12 mouse cellular contexts compared by ENCODE assay signal in the genomic region with DNA sequence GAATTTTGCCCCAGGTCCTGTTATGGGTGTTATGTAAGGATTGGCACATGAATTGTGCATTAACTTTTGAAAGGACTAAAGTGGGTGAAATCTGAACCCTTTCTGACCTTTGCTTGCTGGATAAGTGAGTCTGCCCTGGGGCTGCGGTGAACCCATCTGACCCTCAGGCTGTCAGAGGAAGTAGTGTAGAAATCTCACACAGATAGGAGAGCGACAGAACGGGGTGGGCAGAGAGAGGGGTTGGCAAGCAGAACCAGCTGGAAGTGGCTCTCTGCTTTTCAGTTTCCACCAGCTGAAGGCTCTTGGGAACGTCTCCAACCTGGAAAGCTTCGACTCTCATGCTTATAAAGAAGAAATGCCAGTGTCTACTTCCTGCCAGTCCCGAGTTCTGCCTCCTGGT. TPM values are rescaled to one million over a fixed set of nuclear protein-coding genes. Genes with fewer than 3 reads are reported as not detected.
DNase-seq lines count a peak whose midpoint lies in the region; ATAC-seq and TF ChIP-seq lines count a peak whose summit lies in the region.
"Had no signal": no experiment of that assay in that cellular context is flagged by ENCODE, and none has a peak within 500 bp of the region (broad histone marks: within the 10 kb centered on the region; RNA-seq: fewer than 3 reads in every experiment).

No protein-coding gene starts in this region.

- no peaks in the 10 kb centered on the region for H3K4me1 ChIP-seq in forebrain, embryonic 14.5 days (ENCODE audit: control insufficient read depth, insufficient read depth, low read length)
- no peaks in the 10 kb centered on the region for H3K4me1 ChIP-seq in forebrain, embryonic 12.5 days
- H3K4me1 ChIP-seq in liver, postnatal 0 days (ENCODE audit: insufficient read depth), result peaks cover 2% of the 10 kb centered on the region; the same call in 1 of the 2 replicates
- no peaks in the 10 kb centered on the region for H3K4me1 ChIP-seq in liver, embryonic 11.5 days (replicated peaks; ENCODE audit: control insufficient read depth, insufficient read depth, low read length)

- WGBS in forebrain, embryonic 14.5 days, result 63% methylated on average over 6 of the region's 6 CpGs
- WGBS in forebrain, embryonic 12.5 days, result 70% methylated on average over 6 of the region's 6 CpGs
- 13% methylated on average over 6 of the region's 6 CpGs for WGBS in liver, postnatal 0 days (ENCODE audit: insufficient replicate concordance)
- WGBS in liver, embryonic 11.5 days, result 26% methylated on average over 6 of the region's 6 CpGs

- DNase-seq in forebrain, embryonic 14.5 days (ENCODE audit: low spot score), result peak; percentile 78
- no peak for DNase-seq in liver, postnatal 0 days
- DNase-seq in liver, embryonic 11.5 days (ENCODE audit: low spot score), result no peak
- peak; percentile 33 to 62 for DNase-seq in layer of hippocampus, adult 8-10 months (ENCODE audit: low spot score in 2 of 2)
- DNase-seq in right cerebral cortex, postnatal 14 days, result peak; percentile 47
- no peak for DNase-seq in urinary bladder, postnatal 25 days (ENCODE audit: low spot score)
- no peak for DNase-seq in gastrocnemius, postnatal 14 days

- H3K4me3 ChIP-seq in forebrain, embryonic 14.5 days (ENCODE audit: low read depth, low read length), result no peak overlapping the region
- no peak overlapping the region for H3K4me3 ChIP-seq in forebrain, embryonic 12.5 days (replicated peaks)
- no peak overlapping the region for H3K4me3 ChIP-seq in liver, postnatal 0 days (ENCODE audit: low read depth, low read length)
- no peak overlapping the region for H3K4me3 ChIP-seq in liver, embryonic 11.5 days (ENCODE audit: low read depth, low read length)
- H3K4me3 ChIP-seq: hindbrain, embryonic 15.5 days; megakaryocyte, embryonic 14.5 days had no signal

- TF ChIP-seq EP300 in liver, postnatal 0 days (IDR thresholded peaks at IDR 0.05; ENCODE audit: low read depth), result no peak

- H3K9ac ChIP-seq in forebrain, embryonic 14.5 days (ENCODE audit: low read length), result no peak overlapping the region
- no peak overlapping the region for H3K9ac ChIP-seq in forebrain, embryonic 12.5 days
- no peak overlapping the region for H3K9ac ChIP-seq in liver, postnatal 0 days (replicated peaks)
- H3K9ac ChIP-seq in liver, embryonic 11.5 days (ENCODE audit: low read depth, low read length), result no peak overlapping the region
- H3K9ac ChIP-seq: hindbrain, embryonic 15.5 days had no signal

- ATAC-seq in forebrain, embryonic 14.5 days, result no peak; the same call in 1 of the 2 replicates
- ATAC-seq in forebrain, embryonic 12.5 days (ENCODE audit: low FRiP score), result no peak
- ATAC-seq in liver, postnatal 0 days, result peak; percentile 56
- ATAC-seq in liver, embryonic 11.5 days (replicated peaks; ENCODE audit: low FRiP score), result no peak

- no peaks in the 10 kb centered on the region for H3K27me3 ChIP-seq in forebrain, embryonic 14.5 days (replicated peaks; ENCODE audit: control insufficient read depth, insufficient read depth, low read length)
- peaks cover 9% of the 10 kb centered on the region; the same call in 1 of the 2 replicates for H3K27me3 ChIP-seq in forebrain, embryonic 12.5 days
- no peaks in the 10 kb centered on the region for H3K27me3 ChIP-seq in liver, postnatal 0 days (ENCODE audit: insufficient read depth, low read length)
- no peaks in the 10 kb centered on the region for H3K27me3 ChIP-seq in liver, embryonic 11.5 days (replicated peaks; ENCODE audit: control insufficient read depth, insufficient read depth, low read length)
- H3K27me3 ChIP-seq: hindbrain, embryonic 15.5 days had no signal

- H3K36me3 ChIP-seq in forebrain, embryonic 14.5 days (ENCODE audit: control insufficient read depth, insufficient read depth, low read length), result no peaks in the 10 kb centered on the region
- no peaks in the 10 kb centered on the region for H3K36me3 ChIP-seq in forebrain, embryonic 12.5 days (replicated peaks)
- H3K36me3 ChIP-seq in liver, postnatal 0 days (replicated peaks; ENCODE audit: insufficient read depth, low read length), result no peaks in the 10 kb centered on the region
- H3K36me3 ChIP-seq in liver, embryonic 11.5 days (ENCODE audit: control insufficient read depth, insufficient read depth, low read length), result no peaks in the 10 kb centered on the region
- H3K36me3 ChIP-seq: hindbrain, embryonic 15.5 days had no signal

- H3K4me2 ChIP-seq in forebrain, embryonic 14.5 days (ENCODE audit: low read length), result no peak overlapping the region
- no peak overlapping the region for H3K4me2 ChIP-seq in forebrain, embryonic 12.5 days
- no peak overlapping the region for H3K4me2 ChIP-seq in liver, postnatal 0 days (ENCODE audit: low read depth, low read length)
- no peak overlapping the region for H3K4me2 ChIP-seq in liver, embryonic 11.5 days
- H3K4me2 ChIP-seq: hindbrain, embryonic 15.5 days had no signal

- H3K9me3 ChIP-seq in forebrain, embryonic 14.5 days (replicated peaks; ENCODE audit: control insufficient read depth, low read length), result no peaks in the 10 kb centered on the region
- no peaks in the 10 kb centered on the region for H3K9me3 ChIP-seq in forebrain, embryonic 12.5 days
- no peaks in the 10 kb centered on the region for H3K9me3 ChIP-seq in liver, postnatal 0 days (ENCODE audit: low read length)
- H3K9me3 ChIP-seq in liver, embryonic 11.5 days (ENCODE audit: control insufficient read depth, low read length), result no peaks in the 10 kb centered on the region
- H3K9me3 ChIP-seq: hindbrain, embryonic 15.5 days; megakaryocyte, embryonic 14.5 days had no signal

- H3K27ac ChIP-seq in forebrain, embryonic 14.5 days (ENCODE audit: low read depth, low read length), result no peak overlapping the region
- no peak overlapping the region for H3K27ac ChIP-seq in forebrain, embryonic 12.5 days
- no peak overlapping the region for H3K27ac ChIP-seq in liver, postnatal 0 days (ENCODE audit: low read depth)
- no peak overlapping the region for H3K27ac ChIP-seq in liver, embryonic 11.5 days (ENCODE audit: low read depth, low read length)
- H3K27ac ChIP-seq: hindbrain, embryonic 15.5 days had no signal

- TF ChIP-seq CTCF in liver, postnatal 0 days (IDR thresholded peaks at IDR 0.05; ENCODE audit: low read depth), result no peak

- intact Hi-C loops in gastrocnemius, postnatal 14 days (cut with DNase I; ENCODE audit: low total_unique reads), result loop anchor here (5.0 to 10.0 kb wide), 3 partner anchors 158 to 788 kb away; no protein-coding TSS in a partner anchor

RNA-seq across cellular contexts. Expression of a gene that starts 4.8 kb away (rescaled TPM):
- not detected in 2 replicates for polyA plus RNA-seq in forebrain, embryonic 14.5 days (2014; fragmentation: Nextera tagmentation; extraction: Ambion mirVana)
- polyA plus RNA-seq in forebrain, embryonic 12.5 days (2016; fragmentation: Nextera tagmentation; extraction: Ambion mirVana), result not detected in 2 replicates
- not detected in 2 replicates for polyA plus RNA-seq in liver, postnatal 0 days (2015; fragmentation: Nextera tagmentation; extraction: Ambion mirVana)
- not detected in 2 replicates for polyA plus RNA-seq in liver, embryonic 11.5 days (2014; fragmentation: Nextera tagmentation; extraction: Ambion mirVana)
- total RNA-seq in layer of hippocampus, adult 8-10 months (2022), result not detected
- not detected for total RNA-seq in gastrocnemius, postnatal 14 days (2021)
- polyA plus RNA-seq: embryonic facial prominence, embryonic 14.5 days; hindbrain, embryonic 15.5 days; small intestine, adult 2 months had no signal

RNA-seq across cellular contexts. Expression of a gene that starts 39.1 kb away (rescaled TPM):
- 0.06 TPM in 2 replicates for polyA plus RNA-seq in forebrain, embryonic 14.5 days (2014; fragmentation: Nextera tagmentation; extraction: Ambion mirVana)
- polyA plus RNA-seq in forebrain, embryonic 12.5 days (2016; fragmentation: Nextera tagmentation; extraction: Ambion mirVana), result not detected in 2 replicates
- polyA plus RNA-seq in liver, postnatal 0 days (2015; fragmentation: Nextera tagmentation; extraction: Ambion mirVana), result 1.5 and 1.6 TPM in 2 replicates
- 0.18 and 0.37 TPM in 2 replicates for polyA plus RNA-seq in liver, embryonic 11.5 days (2014; fragmentation: Nextera tagmentation; extraction: Ambion mirVana)
- under 1 TPM; 0.09 to 0.25 (median 0.16) TPM for total RNA-seq in layer of hippocampus, adult 8-10 months (2022)
- total RNA-seq in gastrocnemius, postnatal 14 days (2021), result under 1 TPM in 1 of 2 experiments, not detected in 1; 0.08 TPM
- polyA plus RNA-seq: hindbrain, embryonic 15.5 days had no signal

RNA-seq across cellular contexts. Expression of a gene that starts 45.0 kb away (rescaled TPM):
- 2.9 and 3.5 TPM in 2 replicates for polyA plus RNA-seq in forebrain, embryonic 14.5 days (2014; fragmentation: Nextera tagmentation; extraction: Ambion mirVana)
- polyA plus RNA-seq in forebrain, embryonic 12.5 days (2016; fragmentation: Nextera tagmentation; extraction: Ambion mirVana), result 2.0 and 2.4 TPM in 2 replicates
- polyA plus RNA-seq in liver, postnatal 0 days (2015; fragmentation: Nextera tagmentation; extraction: Ambion mirVana), result 1.2 and 1.5 TPM in 2 replicates
- 1.2 and 1.3 TPM in 2 replicates for polyA plus RNA-seq in liver, embryonic 11.5 days (2014; fragmentation: Nextera tagmentation; extraction: Ambion mirVana)
- total RNA-seq in layer of hippocampus, adult 8-10 months (2022), result 10 to 100 TPM in 1 of 4 experiments, 1 to 10 TPM in 3; 6.4 to 10.3 (median 8.0) TPM
- under 1 TPM in 1 of 2 experiments, not detected in 1; 0.14 TPM for total RNA-seq in gastrocnemius, postnatal 14 days (2021)

RNA-seq across cellular contexts. Expression of a gene that starts 50.9 kb away (rescaled TPM):
- polyA plus RNA-seq in forebrain, embryonic 14.5 days (2014; fragmentation: Nextera tagmentation; extraction: Ambion mirVana), result not detected in 2 replicates
- not detected in 2 replicates for polyA plus RNA-seq in forebrain, embryonic 12.5 days (2016; fragmentation: Nextera tagmentation; extraction: Ambion mirVana)
- not detected in 2 replicates for polyA plus RNA-seq in liver, postnatal 0 days (2015; fragmentation: Nextera tagmentation; extraction: Ambion mirVana)
- not detected in 2 replicates for polyA plus RNA-seq in liver, embryonic 11.5 days (2014; fragmentation: Nextera tagmentation; extraction: Ambion mirVana)
- total RNA-seq in layer of hippocampus, adult 8-10 months (2022), result not detected
- not detected for total RNA-seq in gastrocnemius, postnatal 14 days (2021)
- polyA plus RNA-seq: embryonic facial prominence, embryonic 14.5 days; hindbrain, embryonic 15.5 days; small intestine, adult 2 months had no signal

Comparison
In these comparisons a context has a peak if more than half of its experiments do, and no peak if none do; other contexts are left out.
1. DNase-seq: peak in forebrain, embryonic 14.5 days (single experiment), layer of hippocampus, adult 8-10 months (2 of 2) and right cerebral cortex, postnatal 14 days (single experiment); none in liver, postnatal 0 days (single experiment), liver, embryonic 11.5 days (single experiment), urinary bladder, postnatal 25 days (single experiment) and gastrocnemius, postnatal 14 days (single experiment).